Mouse (Mus musculus) midbrain, postnatal 0 days (tissue): Measurements from ENCODE around the gene Tpst1. TPM values are rescaled to one million over a fixed set of nuclear protein-coding genes. Genes with fewer than 3 reads are reported as not detected.

Source experiments
- ATAC-seq: fragments of 200-750 bp; cut with Nextera tagmentation; 2 replicates; pipeline ENCODE4 v1.8.0; 2017; ENCODE audit warnings: moderate number of reproducible peaks, mild to moderate bottlenecking, moderate TSS enrichment, moderate library complexity; ENCODE audit not compliant: low FRiP score
- DNase-seq: peaks from one replicate; pipeline ENCODE4 v3.0.0-alpha.2; 2015; ENCODE audit warnings: low spot score
- H3K27ac ChIP-seq: fragments of 300-500 bp; sonication (generic); 2 replicates; pipeline ENCODE4 v1.5.1; 2014; ENCODE audit warnings: low read depth, mild to moderate bottlenecking, low read length, mixed read lengths
- H3K27me3 ChIP-seq: fragments of 300-500 bp; sonication (generic); 2 replicates; pipeline ENCODE4 v1.6.1; 2014; ENCODE audit warnings: low read length, control low read depth, mixed read lengths; ENCODE audit not compliant: insufficient read depth
- H3K36me3 ChIP-seq: fragments of 300-500 bp; sonication (generic); 2 replicates; pipeline ENCODE4 v1.6.1; 2014; ENCODE audit warnings: low read length, control low read depth, mixed read lengths; ENCODE audit not compliant: insufficient read depth
- H3K4me1 ChIP-seq: fragments of 300-500 bp; sonication (generic); 2 replicates; pipeline ENCODE4 v1.6.1; 2014; ENCODE audit warnings: mild to moderate bottlenecking, control low read depth, antibody characterized with exemption, low read length, mixed read lengths; ENCODE audit not compliant: insufficient read depth
- H3K4me2 ChIP-seq: fragments of 300-500 bp; sonication (generic); 2 replicates; pipeline ENCODE4 v1.6.1; 2014; ENCODE audit warnings: low read depth, mild to moderate bottlenecking, low read length, mixed read lengths; ENCODE audit not compliant: poor library complexity, severe bottlenecking
- H3K4me3 ChIP-seq: fragments of 300-500 bp; sonication (generic); 2 replicates; pipeline ENCODE4 v1.5.1; 2014; ENCODE audit warnings: low read depth, mild to moderate bottlenecking, low read length, moderate library complexity
- H3K9ac ChIP-seq: fragments of 300-500 bp; sonication (generic); replicated peaks from 2 replicates; pipeline ENCODE4 v1.6.1; 2014; ENCODE audit warnings: mild to moderate bottlenecking, low read length, moderate library complexity, mixed read lengths; ENCODE audit not compliant: poor library complexity, severe bottlenecking
- H3K9me3 ChIP-seq: fragments of 300-500 bp; sonication (generic); 2 replicates; pipeline ENCODE4 v1.6.1; 2016; ENCODE audit warnings: low read length, control low read depth
- CTCF ChIP-seq: IDR thresholded peaks from 2 replicates; pipeline ENCODE4 v1.5.1; 2016; ENCODE audit warnings: antibody characterized with exemption, mild to moderate bottlenecking
- WGBS: fragments of 180-500 bp; shearing (Covaris S2); extraction: QIAGEN DNeasy Blood & Tissue Kit; methylation state at CpG from one replicate; pipeline ENCODE4 v1.1.7; 2014; 5-methylcytosine and 5-hydroxymethylcytosine counted together
- polyA plus RNA-seq: library from polyadenylated mRNA; unstranded; fragments of >200 nt; fragmentation: Nextera tagmentation; extraction: Ambion mirVana; gene quantifications from 2 replicates; pipeline ENCODE4 v1.2.1, GENCODE M21; 2015
- total RNA-seq: library from RNA; depleted of rRNA; stranded (reverse); fragments of >200 nt; gene quantifications from 2 replicates; pipeline ENCODE4 v1.2.3, GENCODE M21; 2014

Gene Tpst1
- total and polyA plus RNA-seq, 2 experiments from 2014 or later = 46.5 to 50.0 TPM

GRCm38 (mm10) chr5:130056303-130056702 lies 16.8 kb upstream of the Tpst1 start:
- ATAC-seq (no peak), DNase-seq (no peak)
- Histone ChIP-seq H3K4me2 (no peak overlapping the region), H3K27ac (no peak overlapping the region), H3K4me3 (no peak overlapping the region), H3K36me3 (peaks cover 14% of the 10 kb centered on the region), H3K4me1 (no peaks in the 10 kb centered on the region), H3K27me3 (no peaks in the 10 kb centered on the region), H3K9me3 (no peaks in the 10 kb centered on the region), H3K9ac (no peak overlapping the region)
- no peak for TF ChIP-seq CTCF
- 94% methylated on average over 2 of the region's 2 CpGs for WGBS

GRCm38 (mm10) chr5:130059413-130060328 lies 13.5 kb upstream of the Tpst1 start:
- Histone ChIP-seq H3K4me3 (no peak overlapping the region), H3K27ac (no peak overlapping the region), H3K4me1 (no peaks in the 10 kb centered on the region), H3K36me3 (peaks cover 8% of the 10 kb centered on the region; the same call in 1 of the 2 replicates), H3K9me3 (no peaks in the 10 kb centered on the region), H3K4me2 (no peak overlapping the region), H3K27me3 (no peaks in the 10 kb centered on the region), H3K9ac (no peak overlapping the region)
- ATAC-seq = no peak
- no peak for TF ChIP-seq CTCF
- no peak for DNase-seq
- WGBS = 66% methylated on average over 12 of the region's 12 CpGs

DNA sequence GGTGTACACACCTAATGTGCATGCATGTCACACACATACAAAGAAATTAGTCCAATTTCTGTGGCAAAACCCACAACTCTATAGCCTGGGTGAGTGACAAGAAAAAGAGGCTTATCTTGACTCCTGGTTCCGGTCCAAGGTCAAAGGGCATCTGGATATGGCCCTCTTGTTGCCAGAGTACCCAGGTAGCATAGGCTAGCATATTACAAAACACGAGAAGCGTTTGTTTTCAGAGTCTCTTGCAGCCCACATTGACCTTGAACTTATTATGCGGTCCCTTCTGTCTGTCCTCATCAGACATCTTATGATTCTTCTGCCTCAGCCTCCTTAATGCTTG lies 12.8 kb upstream of the Tpst1 start:
- ATAC-seq (no peak), DNase-seq (no peak)
- no peaks in the 10 kb centered on the region for H3K27me3 ChIP-seq
- no peak overlapping the region for H3K4me2 ChIP-seq
- no peak overlapping the region for H3K9ac ChIP-seq
- H3K9me3 ChIP-seq = no peaks in the 10 kb centered on the region
- WGBS = 91% methylated on average over 4 of the region's 4 CpGs
- no peak overlapping the region for H3K4me3 ChIP-seq
- no peak for TF ChIP-seq CTCF
- no peak overlapping the region for H3K27ac ChIP-seq
- peaks cover 8% of the 10 kb centered on the region; the same call in 1 of the 2 replicates for H3K36me3 ChIP-seq
- H3K4me1 ChIP-seq = no peaks in the 10 kb centered on the region

GRCm38 (mm10) chr5:130062096-130062495 lies 11.0 kb upstream of the Tpst1 start:
- Histone ChIP-seq H3K36me3 (peaks cover 8% of the 10 kb centered on the region; the same call in 1 of the 2 replicates), H3K4me1 (no peaks in the 10 kb centered on the region), H3K27me3 (no peaks in the 10 kb centered on the region), H3K9ac (no peak overlapping the region), H3K4me3 (no peak overlapping the region), H3K4me2 (no peak overlapping the region), H3K27ac (0 out of 2 replicates have a peak overlapping the region, but pooled peaks have one; percentile 12), H3K9me3 (no peaks in the 10 kb centered on the region)
- no peak for TF ChIP-seq CTCF
- 76% methylated on average over 2 of the region's 2 CpGs for WGBS
- ATAC-seq (no peak), DNase-seq (no peak)

DNA sequence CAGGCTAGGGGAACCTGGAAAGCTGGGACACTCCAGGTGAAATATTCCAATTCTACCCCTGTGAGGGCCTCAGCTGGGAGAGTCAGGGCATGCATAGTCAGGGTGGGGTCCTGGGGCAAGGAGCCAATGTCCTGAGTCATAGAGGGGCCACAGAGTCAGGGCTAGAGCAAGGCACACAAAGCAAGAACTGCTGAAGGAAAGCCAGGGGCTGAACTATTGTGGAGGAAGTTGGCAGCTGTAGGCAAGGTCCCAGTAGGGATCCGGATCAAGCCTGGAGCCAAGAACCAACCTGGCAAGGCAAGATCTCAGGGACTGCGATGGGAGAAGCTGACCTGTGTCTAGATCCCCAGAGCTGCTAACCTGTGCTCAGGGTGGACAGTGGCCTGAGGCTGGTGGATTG lies 9.4 kb upstream of the Tpst1 start:
- Histone ChIP-seq H3K9ac (no peak overlapping the region), H3K4me2 (no peak overlapping the region), H3K36me3 (peaks cover 8% of the 10 kb centered on the region; the same call in 1 of the 2 replicates), H3K27me3 (no peaks in the 10 kb centered on the region), H3K27ac (no peak overlapping the region), H3K4me3 (no peak overlapping the region), H3K9me3 (no peaks in the 10 kb centered on the region), H3K4me1 (no peaks in the 10 kb centered on the region)
- no peak for TF ChIP-seq CTCF
- DNase-seq (no peak), ATAC-seq (no peak)
- WGBS = 72% methylated on average over 2 of the region's 2 CpGs

GRCm38 (mm10) chr5:130065579-130065978 lies 7.5 kb upstream of the Tpst1 start:
- Histone ChIP-seq H3K4me2 (no peak overlapping the region), H3K9ac (no peak overlapping the region), H3K9me3 (no peaks in the 10 kb centered on the region), H3K4me3 (no peak overlapping the region), H3K27me3 (no peaks in the 10 kb centered on the region), H3K36me3 (no peaks in the 10 kb centered on the region; the same call in 1 of the 2 replicates), H3K27ac (no peak overlapping the region), H3K4me1 (no peaks in the 10 kb centered on the region)
- WGBS = 97% methylated on average over 1 of the region's 1 CpGs
- no peak for DNase-seq
- ATAC-seq = no peak
- TF ChIP-seq CTCF = peak; percentile 49
